Mouse (Mus musculus) olfactory bulb, adult 2 months (tissue): Measurements from ENCODE around the gene Anxa1. TPM values are rescaled to one million over a fixed set of nuclear protein-coding genes. Genes with fewer than 3 reads are reported as not detected.

ENCODE experiments used
- H3K27ac ChIP-seq: fragments of 200-500 bp; 2 replicates; pipeline ENCODE4 v1.5.1; 2012; ENCODE audit warnings: low read depth, low read length; ENCODE audit not compliant: insufficient read depth
- H3K4me1 ChIP-seq: fragments of 200-500 bp; 2 replicates; pipeline ENCODE4 v1.6.1; 2012; ENCODE audit warnings: low read length; ENCODE audit not compliant: control insufficient read depth, insufficient read depth
- H3K4me3 ChIP-seq: fragments of 200-500 bp; 2 replicates; pipeline ENCODE4 v1.5.1; 2012; ENCODE audit warnings: mild to moderate bottlenecking, low read depth, low read length, moderate library complexity; ENCODE audit not compliant: insufficient read depth
- CTCF ChIP-seq: fragments of 200-500 bp; IDR thresholded peaks from 2 replicates; pipeline ENCODE4 v1.5.1; 2012; ENCODE audit warnings: low read depth, mild to moderate bottlenecking, low read length, moderate library complexity; ENCODE audit not compliant: insufficient read depth
- POLR2A ChIP-seq: fragments of 200-500 bp; IDR thresholded peaks from 2 replicates; pipeline ENCODE4 v1.6.1; 2012; ENCODE audit warnings: mild to moderate bottlenecking, low read depth, low read length, moderate library complexity; ENCODE audit not compliant: insufficient read depth
- WGBS: fragments of 180-500 bp; shearing (Covaris S2); methylation state at CpG from one replicate; pipeline ENCODE4 v1.1.7; 2018; 5-methylcytosine and 5-hydroxymethylcytosine counted together
- polyA plus RNA-seq: library from polyadenylated mRNA; stranded (reverse); fragments of >200 nt; gene quantifications from 2 replicates; pipeline ENCODE4 v1.2.4, GENCODE M21; 2012; ENCODE audit warnings: low replicate concordance; ENCODE audit not compliant: missing spikeins, insufficient read depth, insufficient read length

The Anxa1 gene
- not detected in 2 replicates for polyA plus RNA-seq

DNA sequence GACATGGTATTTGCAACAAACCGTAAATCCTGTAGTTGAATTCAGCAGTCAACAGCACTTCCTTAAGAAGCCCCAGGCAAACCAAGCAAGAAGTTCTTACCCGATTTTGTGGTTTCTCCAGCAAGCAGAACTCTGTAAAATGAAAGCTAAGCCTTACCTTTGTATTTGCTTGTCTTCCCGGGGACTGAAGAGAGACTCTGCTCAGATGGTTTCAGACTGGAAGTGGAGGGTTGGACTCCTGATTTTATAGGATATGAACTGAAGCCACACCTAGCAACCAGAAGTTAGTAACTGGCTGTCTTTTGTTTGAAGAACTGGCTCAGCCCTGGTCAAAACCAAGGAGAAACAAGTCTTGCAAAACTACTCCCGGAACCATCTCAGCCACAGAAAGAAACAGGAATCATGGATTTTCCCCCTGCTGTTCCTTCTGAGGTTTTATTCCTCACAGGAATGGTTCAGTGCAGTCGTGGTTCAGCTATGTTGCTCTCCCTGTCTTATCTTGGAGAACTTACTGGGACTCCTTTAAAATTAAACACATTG lies at the start of gene Anxa1:
Gene Anxa1 (minus strand): TSS at position 490 of the 540 bp plus-strand sequence.
- Histone ChIP-seq H3K4me1 (0 out of 2 replicates have a peak, but pooled peaks cover 4% of the 10 kb centered on the region), H3K4me3 (no peak within 1 kb of the TSS), H3K27ac (no peak within 1 kb of the TSS)
- TF ChIP-seq CTCF: no peak
- no peak for TF ChIP-seq POLR2A
- 75% methylated on average over 5 of the region's 5 CpGs for WGBS

GRCm38 (mm10) chr19:20437043-20437442 lies 46.3 kb upstream of the Anxa1 start:
- Histone ChIP-seq H3K4me1 (no peaks in the 10 kb centered on the region), H3K27ac (no peak overlapping the region), H3K4me3 (no peak overlapping the region)
- WGBS: 65% methylated on average over 5 of the region's 5 CpGs
- TF ChIP-seq CTCF (no peak), POLR2A (no peak)

DNA sequence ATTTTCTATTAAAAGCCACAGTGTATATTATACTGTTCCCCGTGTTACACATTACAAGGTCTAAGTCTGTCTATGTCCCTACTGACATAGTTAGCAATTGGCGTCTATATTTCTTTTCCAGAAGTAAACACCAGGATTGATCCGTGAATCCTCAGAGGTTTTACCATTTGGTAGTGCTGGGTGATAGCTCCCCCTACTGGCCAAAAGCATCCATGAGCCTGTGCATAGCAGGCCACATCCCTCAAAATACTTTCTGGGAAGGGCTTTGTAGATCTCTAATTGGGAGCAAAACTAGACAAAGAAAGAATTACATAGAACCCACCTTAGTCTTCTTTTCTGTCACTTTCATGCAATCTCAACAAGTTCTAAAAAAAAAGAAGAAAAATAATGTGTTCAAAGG lies 43.8 kb upstream of the Anxa1 start:
- 35% methylated on average over 3 of the region's 3 CpGs for WGBS
- Histone ChIP-seq H3K4me1 (no peaks in the 10 kb centered on the region), H3K4me3 (no peak overlapping the region), H3K27ac (no peak overlapping the region)
- TF ChIP-seq POLR2A (no peak), CTCF (no peak)

- no peak overlapping the region for H3K4me3 ChIP-seq
- no peak overlapping the region for H3K27ac ChIP-seq
- no peaks in the 10 kb centered on the region for H3K4me1 ChIP-seq
- WGBS: 89% methylated on average over 5 of the region's 5 CpGs
- no peak for TF ChIP-seq POLR2A
- TF ChIP-seq CTCF: no peak
These were observed 43.2 kb upstream of the Anxa1 start for GRCm38 (mm10) chr19:20433966-20434365.

- TF ChIP-seq CTCF (no peak), POLR2A (no peak)
- no peak overlapping the region for H3K4me3 ChIP-seq
- H3K27ac ChIP-seq: no peak overlapping the region
- no peaks in the 10 kb centered on the region for H3K4me1 ChIP-seq
- 76% methylated on average over 12 of the region's 12 CpGs for WGBS
These were observed 35.9 kb upstream of the Anxa1 start for GRCm38 (mm10) chr19:20426443-20427161.

GRCm38 (mm10) chr19:20411276-20411675 lies 20.5 kb upstream of the Anxa1 start:
- TF ChIP-seq POLR2A: no peak
- TF ChIP-seq CTCF: no peak
- Histone ChIP-seq H3K4me1 (no peaks in the 10 kb centered on the region), H3K4me3 (no peak overlapping the region), H3K27ac (no peak overlapping the region)
- 94% methylated on average over 3 of the region's 3 CpGs for WGBS

DNA sequence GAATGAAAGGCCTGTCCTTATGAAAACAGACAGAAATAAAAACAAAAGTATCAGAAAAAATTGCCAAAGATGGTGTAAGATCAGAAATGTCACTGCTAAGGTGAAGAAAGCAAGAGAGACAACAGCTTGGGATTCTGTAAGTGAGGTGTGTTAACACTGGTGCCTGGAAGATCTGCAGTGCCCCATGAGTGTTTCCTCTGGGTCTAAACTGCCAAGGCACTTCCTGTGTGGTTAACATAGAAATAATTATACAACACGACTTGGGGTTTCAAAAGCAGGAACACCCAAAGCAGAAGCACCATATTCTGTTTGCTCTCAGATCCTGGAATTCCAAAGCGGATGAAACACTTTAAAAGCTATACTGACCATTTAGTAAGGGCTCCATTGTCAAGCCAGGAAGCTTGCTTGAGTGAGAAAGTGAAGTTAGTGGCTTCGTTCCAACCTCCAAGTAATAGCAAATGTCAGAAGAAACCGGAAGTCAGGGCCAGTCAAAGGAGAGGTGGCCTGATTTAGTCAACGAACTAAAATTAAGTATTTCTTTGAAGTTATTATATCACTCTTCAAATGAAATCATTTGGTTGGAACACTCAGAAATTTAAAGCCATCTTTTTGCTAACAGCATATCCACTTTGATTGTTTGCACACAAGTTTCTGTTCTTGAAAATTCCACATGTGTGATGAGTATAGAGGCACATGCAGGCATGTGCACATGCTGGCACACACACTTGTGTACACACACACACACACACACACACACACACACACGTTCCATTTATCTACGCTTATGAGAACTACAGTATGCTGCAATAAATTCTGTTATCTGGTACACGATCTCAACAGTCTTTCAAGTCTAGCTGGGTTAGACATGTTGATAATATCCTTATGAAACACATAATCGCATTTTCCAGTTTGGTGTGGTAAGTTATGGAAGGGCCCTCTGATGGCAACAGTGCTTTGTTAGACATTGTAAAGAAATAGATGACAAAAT lies 19.1 kb upstream of the Anxa1 start:
- TF ChIP-seq POLR2A: no peak
- no peak for TF ChIP-seq CTCF
- Histone ChIP-seq H3K27ac (no peak overlapping the region), H3K4me3 (no peak overlapping the region), H3K4me1 (no peaks in the 10 kb centered on the region)
- 73% methylated on average over 9 of the region's 9 CpGs for WGBS

- Histone ChIP-seq H3K27ac (no peak overlapping the region), H3K4me1 (no peaks in the 10 kb centered on the region), H3K4me3 (no peak overlapping the region)
- TF ChIP-seq CTCF: no peak
- 68% methylated on average over 3 of the region's 3 CpGs for WGBS
These were observed 15.7 kb upstream of the Anxa1 start for GRCm38 (mm10) chr19:20406475-20406874.
